Mouse (Mus musculus): ENCODE data around the gene Olfr1298. TPM values are rescaled to one million over a fixed set of nuclear protein-coding genes. Genes with fewer than 3 reads are reported as not detected.

Olfr1298 gene
- not detected in 2 replicates for polyA plus RNA-seq (2015; fragmentation: Nextera tagmentation; extraction: Ambion mirVana)

- no peak within 1 kb of the TSS for H3K27ac ChIP-seq (replicated peaks)
- no peaks in the 10 kb centered on the region for H3K36me3 ChIP-seq
- no peak for ATAC-seq (ENCODE audit: extremely low read depth, insufficient number of reproducible peaks, low FRiP score, low TSS enrichment)
- no peak within 1 kb of the TSS for H3K9ac ChIP-seq
- H3K9me3 ChIP-seq: no peaks in the 10 kb centered on the region
- 68% methylated on average over 1 of the region's 1 CpGs for WGBS
- no peaks in the 10 kb centered on the region for H3K27me3 ChIP-seq (replicated peaks)
- H3K4me3 ChIP-seq: no peak within 1 kb of the TSS
- H3K4me2 ChIP-seq: no peak within 1 kb of the TSS
- H3K4me1 ChIP-seq: no peaks in the 10 kb centered on the region
Observed at GRCm38 (mm10) chr2:111649101-111649500, at the start of gene Olfr1298. Gene Olfr1298, minus strand, starts transcription at chr2:111649201.

GRCm38 (mm10) chr2:111661119-111661518, 12.1 kb upstream of the Olfr1298 start, which contains the start of gene Olfr1299:
Gene Olfr1299, plus strand, starts transcription at chr2:111661419.
- no peaks in the 10 kb centered on the region for H3K36me3 ChIP-seq
- H3K9ac ChIP-seq: no peak within 1 kb of the TSS
- ATAC-seq (ENCODE audit: extremely low read depth, insufficient number of reproducible peaks, low FRiP score, low TSS enrichment): no peak
- no peaks in the 10 kb centered on the region for H3K4me1 ChIP-seq
- H3K27ac ChIP-seq (replicated peaks): no peak within 1 kb of the TSS
- H3K4me2 ChIP-seq: no peak within 1 kb of the TSS
- WGBS: 67% methylated on average over 4 of the region's 4 CpGs
- H3K4me3 ChIP-seq: no peak within 1 kb of the TSS
- H3K27me3 ChIP-seq (replicated peaks): no peaks in the 10 kb centered on the region
- 0 out of 2 replicates have a peak, but pooled peaks cover 2% of the 10 kb centered on the region for H3K9me3 ChIP-seq

DNA sequence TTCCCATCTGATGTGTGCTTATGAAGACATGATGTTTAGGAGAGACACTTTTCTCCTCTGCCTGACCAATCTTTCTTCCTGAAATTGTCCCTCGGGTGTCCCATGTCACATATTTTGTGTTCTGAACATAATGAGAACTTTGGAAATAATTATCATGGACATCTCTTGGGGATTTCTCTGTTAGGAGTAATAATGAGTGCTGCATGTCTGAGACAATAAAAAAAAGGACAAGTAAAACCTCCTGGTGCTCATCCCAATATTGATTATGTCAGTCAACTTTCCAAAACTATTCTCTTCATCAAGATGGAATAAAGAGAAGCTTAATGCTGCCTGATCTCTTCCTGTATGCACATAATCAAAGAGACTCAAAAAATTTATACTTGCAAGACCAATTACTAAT, 22.6 kb downstream of the Olfr1298 start, which contains the start of gene Olfr1297:
TSS of gene Olfr1297 (minus strand) at position 101 of the 400 bp plus-strand sequence.
- H3K36me3 ChIP-seq: no peaks in the 10 kb centered on the region
- no peak within 1 kb of the TSS for H3K9ac ChIP-seq
- 58% methylated on average over 1 of the region's 1 CpGs for WGBS
- no peaks in the 10 kb centered on the region for H3K27me3 ChIP-seq (replicated peaks)
- H3K4me1 ChIP-seq: no peaks in the 10 kb centered on the region
- no peak within 1 kb of the TSS for H3K4me2 ChIP-seq
- no peak for ATAC-seq (ENCODE audit: extremely low read depth, insufficient number of reproducible peaks, low FRiP score, low TSS enrichment)
- H3K4me3 ChIP-seq: no peak within 1 kb of the TSS
- no peak within 1 kb of the TSS for H3K27ac ChIP-seq (replicated peaks)
- no peaks in the 10 kb centered on the region for H3K9me3 ChIP-seq

Other genes starting within 250 kb of the Olfr1298 start
- not detected in 2 replicates for gene Olfr1286, start 226.1 kb downstream of the Olfr1298 start, polyA plus RNA-seq (2015; fragmentation: Nextera tagmentation; extraction: Ambion mirVana)
- not detected in 2 replicates for gene Olfr1287, start 200.1 kb downstream of the Olfr1298 start, polyA plus RNA-seq (2015; fragmentation: Nextera tagmentation; extraction: Ambion mirVana)
- gene Olfr1288, start 175.1 kb downstream of the Olfr1298 start, polyA plus RNA-seq (2015; fragmentation: Nextera tagmentation; extraction: Ambion mirVana): not detected in 2 replicates
- not detected in 2 replicates for gene Olfr1289, start 168.4 kb downstream of the Olfr1298 start, polyA plus RNA-seq (2015; fragmentation: Nextera tagmentation; extraction: Ambion mirVana)
- 0.17 TPM in 1 of 2 replicates, not detected in the other for gene Olfr1290, start 155.4 kb downstream of the Olfr1298 start, polyA plus RNA-seq (2015; fragmentation: Nextera tagmentation; extraction: Ambion mirVana)
- gene Olfr1291-ps1, start 152.0 kb downstream of the Olfr1298 start, polyA plus RNA-seq (2015; fragmentation: Nextera tagmentation; extraction: Ambion mirVana): not detected in 2 replicates
- not detected in 2 replicates for gene Olfr1293-ps, start 124.0 kb downstream of the Olfr1298 start, polyA plus RNA-seq (2015; fragmentation: Nextera tagmentation; extraction: Ambion mirVana)
- gene Olfr1294, start 108.9 kb downstream of the Olfr1298 start, polyA plus RNA-seq (2015; fragmentation: Nextera tagmentation; extraction: Ambion mirVana): not detected in 2 replicates
- gene Olfr1295, start 79.5 kb downstream of the Olfr1298 start, polyA plus RNA-seq (2015; fragmentation: Nextera tagmentation; extraction: Ambion mirVana): not detected in 2 replicates
- not detected in 2 replicates for gene Olfr1297, start 22.7 kb downstream of the Olfr1298 start, polyA plus RNA-seq (2015; fragmentation: Nextera tagmentation; extraction: Ambion mirVana)
- gene Olfr1299, start 12.2 kb upstream of the Olfr1298 start, polyA plus RNA-seq (2015; fragmentation: Nextera tagmentation; extraction: Ambion mirVana): not detected in 2 replicates
- gene Olfr1301, start 101.8 kb upstream of the Olfr1298 start, polyA plus RNA-seq (2015; fragmentation: Nextera tagmentation; extraction: Ambion mirVana): not detected in 2 replicates
- not detected in 2 replicates for gene Olfr1302, start 128.2 kb upstream of the Olfr1298 start, polyA plus RNA-seq (2015; fragmentation: Nextera tagmentation; extraction: Ambion mirVana)
- not detected in 2 replicates for gene Olfr1303, start 171.1 kb upstream of the Olfr1298 start, polyA plus RNA-seq (2015; fragmentation: Nextera tagmentation; extraction: Ambion mirVana)
- gene Olfr1305, start 227.9 kb upstream of the Olfr1298 start, polyA plus RNA-seq (2015; fragmentation: Nextera tagmentation; extraction: Ambion mirVana): not detected in 2 replicates